Mouse (Mus musculus) lung, postnatal 0 days (tissue): ENCODE data around the gene Ssr1.

Source experiments
- CTCF ChIP-seq: IDR thresholded peaks from 2 replicates; pipeline ENCODE4 v1.5.1; 2016; ENCODE audit warnings: antibody characterized with exemption, mild to moderate bottlenecking
- EP300 ChIP-seq: IDR thresholded peaks from 2 replicates; pipeline ENCODE4 v1.6.1; 2016; ENCODE audit warnings: antibody characterized with exemption, mild to moderate bottlenecking, control low read depth

GRCm38 (mm10) chr13:37920727-37921126, 73.3 kb downstream of the Ssr1 start:
- no peak for TF ChIP-seq EP300
- no peak for TF ChIP-seq CTCF
